Mouse (Mus musculus) cortical plate, adult 2 months (tissue): ENCODE data around the gene Get4.

ENCODE experiments used
- CTCF ChIP-seq: fragments of 200-500 bp; IDR thresholded peaks from 2 replicates; pipeline ENCODE4 v1.5.1; 2011; ENCODE audit warnings: mild to moderate bottlenecking, control low read depth, low read length; ENCODE audit not compliant: insufficient read depth; ENCODE audit errors: extremely low read depth
- POLR2A ChIP-seq: fragments of 200-500 bp; IDR thresholded peaks from 2 replicates; pipeline ENCODE4 v1.6.1; 2011; ENCODE audit warnings: mild to moderate bottlenecking, low read length, control low read depth; ENCODE audit not compliant: insufficient read depth; ENCODE audit errors: extremely low read depth

DNA sequence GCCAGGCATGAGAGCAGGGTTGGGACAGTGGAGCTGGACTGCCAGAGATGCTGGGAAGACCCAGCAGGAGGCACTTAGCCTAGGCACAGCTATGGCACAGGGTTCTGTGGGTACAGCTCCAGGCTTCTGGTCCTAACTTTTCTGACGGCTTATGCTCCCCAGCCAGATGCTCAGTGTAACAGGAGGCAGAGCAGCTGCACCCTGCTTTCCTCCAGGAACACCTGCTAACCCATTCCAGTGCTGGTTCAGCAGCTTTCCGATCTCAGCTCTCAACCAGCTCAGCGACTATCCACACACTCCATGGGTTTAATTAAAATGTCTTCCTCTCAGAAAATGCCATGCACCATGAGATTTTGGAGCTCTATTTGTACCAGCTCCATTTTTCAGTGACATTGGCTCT, 35.4 kb upstream of the Get4 start:
- TF ChIP-seq CTCF, result no peak
- no peak for TF ChIP-seq POLR2A
